Mouse (Mus musculus): ENCODE measurements around the gene Elf5. TPM values are rescaled to one million over a fixed set of nuclear protein-coding genes. Genes with fewer than 3 reads are reported as not detected.
A peak's percentile ranks its signal among the peaks of the same experiment; 100 is the strongest.

The Elf5 gene
- total RNA-seq, 2 experiments from 2014 or later = not detected

DNA sequence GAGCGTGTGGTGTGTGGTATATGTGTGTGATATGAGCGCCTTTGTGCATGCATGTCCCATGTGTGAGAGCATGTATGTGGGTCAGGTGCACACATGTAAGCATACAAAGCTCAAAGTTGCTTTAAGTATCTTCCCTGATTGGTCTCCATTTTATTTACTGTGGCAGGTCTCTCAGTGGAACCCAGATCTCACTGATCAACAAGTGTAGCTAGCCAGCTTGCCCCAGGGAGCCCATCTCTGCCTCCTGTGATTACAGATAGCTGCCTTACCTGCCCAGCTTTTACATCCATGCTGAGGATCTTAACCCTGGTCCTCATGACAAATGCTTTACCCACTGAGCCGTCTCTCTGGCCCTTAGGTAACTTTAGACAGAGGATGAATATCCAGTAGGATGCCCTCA lies 66.8 kb downstream of the Elf5 start:
- no peak for DNase-seq

DNA sequence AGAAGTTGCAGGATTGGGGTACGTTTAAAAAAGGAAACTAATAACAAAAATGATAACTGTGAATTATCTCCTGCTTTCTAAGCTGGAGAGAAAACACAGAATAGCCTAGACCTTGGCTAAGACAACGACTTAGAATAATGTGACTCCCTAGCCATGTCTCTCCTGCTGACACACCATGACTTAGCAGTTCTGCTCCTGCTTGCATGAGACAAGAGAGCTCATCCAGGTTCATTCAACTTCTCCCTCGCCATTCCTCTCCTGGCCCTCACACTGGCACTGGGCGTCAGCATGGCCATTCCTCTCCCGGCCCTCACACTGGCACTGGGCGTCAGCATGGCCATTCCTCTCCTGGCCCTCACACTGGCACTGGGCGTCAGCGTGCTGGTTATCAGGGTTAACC lies 68.8 kb downstream of the Elf5 start:
- DNase-seq = no peak

DNA sequence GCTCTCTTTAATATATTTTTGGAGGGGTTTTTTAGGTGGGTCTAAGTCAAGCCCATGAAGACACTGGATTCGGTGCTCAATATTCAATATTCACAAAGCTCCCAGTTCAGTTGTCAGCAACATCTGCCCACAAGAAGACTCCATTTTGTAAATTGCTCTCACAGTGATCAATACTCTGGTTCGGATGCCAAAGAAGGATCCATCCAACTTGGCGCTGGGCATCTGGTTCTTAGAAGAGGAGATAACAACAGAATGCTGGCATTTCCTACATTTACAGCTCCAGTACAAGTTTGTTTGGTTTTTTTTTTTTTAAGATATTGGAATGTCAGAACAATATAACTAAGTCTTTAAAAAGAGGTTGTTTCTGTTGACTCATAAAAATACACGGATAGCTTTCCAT lies 69.4 kb downstream of the Elf5 start:
- no peak for DNase-seq

DNA sequence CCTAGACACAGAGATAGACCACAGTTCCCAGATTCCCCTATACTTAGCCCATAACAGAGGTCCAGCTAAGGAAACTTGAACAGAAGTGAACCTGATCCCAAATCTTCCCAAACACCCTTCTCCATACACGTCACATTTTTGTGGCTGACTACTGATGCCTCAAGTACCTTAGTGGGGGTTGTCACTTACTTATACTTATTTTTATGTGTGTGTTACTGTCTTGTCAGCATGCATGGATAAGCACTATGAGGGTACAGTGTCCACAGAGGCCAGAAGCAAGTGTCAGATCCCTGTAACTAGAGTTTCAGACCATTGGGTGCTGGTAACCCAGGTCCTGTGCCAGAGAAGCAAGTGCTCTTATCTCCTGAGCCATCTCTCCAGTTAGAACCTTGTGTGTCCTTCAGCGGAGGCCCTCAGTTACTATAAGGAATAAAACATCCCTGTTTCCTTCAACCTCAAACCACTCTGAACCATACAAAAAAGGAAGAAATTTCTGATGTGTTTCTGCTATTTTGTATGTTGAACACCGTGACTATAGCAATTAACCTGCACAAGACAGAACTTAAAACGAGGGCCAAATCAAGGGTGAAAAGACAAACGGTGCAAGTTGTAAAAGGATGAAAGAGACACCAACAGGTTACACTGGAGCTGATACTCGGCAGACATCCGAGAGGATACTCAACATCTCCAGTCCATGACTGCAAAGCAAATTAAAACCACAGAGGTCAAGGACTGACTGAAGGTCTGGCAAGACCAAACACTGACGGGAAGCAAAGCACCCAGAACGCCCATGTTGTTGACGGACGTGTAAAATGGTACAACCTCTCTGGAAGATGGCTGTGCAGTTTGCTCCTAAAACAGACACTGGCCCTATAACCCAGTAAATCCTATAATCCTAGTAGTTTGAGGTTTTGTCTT lies 70.1 kb downstream of the Elf5 start:
- DNase-seq = no peak

DNA sequence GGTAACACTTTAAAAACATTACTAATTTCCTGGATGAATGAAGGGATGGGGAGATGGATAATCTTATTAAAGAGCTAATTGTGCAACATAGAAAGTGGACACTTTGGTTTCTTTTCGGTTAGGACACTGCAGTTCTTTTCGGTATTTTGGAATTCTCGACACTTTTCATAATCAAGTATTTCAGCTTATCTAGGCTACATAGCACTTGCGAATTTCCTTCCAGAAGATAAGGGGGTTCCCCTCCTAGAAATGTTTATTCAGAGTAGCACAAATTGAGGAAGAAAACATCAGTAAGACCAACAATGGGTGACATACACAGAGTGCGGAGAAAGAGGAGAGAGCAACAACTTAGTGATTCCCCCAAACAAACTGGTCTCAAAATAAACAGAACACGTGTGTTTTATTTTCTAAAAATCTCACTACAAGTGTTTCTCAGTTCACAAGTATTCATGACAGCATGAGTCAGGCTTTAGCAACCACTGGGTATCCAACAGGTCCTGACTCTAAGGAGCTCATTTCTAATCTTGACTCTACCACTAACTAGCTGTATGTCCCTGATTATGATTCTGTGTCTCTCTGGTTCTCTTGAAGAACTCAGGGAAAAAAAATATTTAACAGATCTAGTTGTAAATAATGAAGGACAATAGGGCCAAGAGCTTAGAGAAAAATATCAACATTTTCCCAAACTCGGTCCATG lies 71.9 kb downstream of the Elf5 start:
- no peak for DNase-seq

DNA sequence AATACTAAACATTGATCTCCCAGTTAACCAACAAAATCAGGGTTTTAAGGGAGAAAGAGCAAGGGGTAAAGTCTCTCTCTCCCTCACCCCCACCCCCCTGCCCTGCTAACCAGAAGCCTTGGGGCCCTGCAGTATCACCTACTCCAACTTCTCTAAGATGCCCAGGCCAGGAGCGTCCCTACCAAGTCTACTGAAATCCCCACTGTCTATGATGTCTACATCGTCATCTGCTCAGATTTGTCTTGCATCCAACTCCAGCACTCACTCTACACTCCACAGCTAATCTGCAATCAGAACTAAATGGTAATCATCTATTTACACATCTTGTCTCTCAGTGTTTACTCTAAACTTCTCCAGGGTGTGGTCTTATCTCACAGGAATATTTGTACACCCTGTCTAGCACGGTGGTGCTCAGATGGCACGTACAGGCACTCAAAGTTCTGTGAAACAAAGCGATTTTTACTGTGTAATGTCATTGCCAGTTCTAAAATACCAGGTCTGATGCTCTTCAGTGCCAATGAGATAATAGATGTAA lies 72.6 kb downstream of the Elf5 start:
- DNase-seq = no peak

DNA sequence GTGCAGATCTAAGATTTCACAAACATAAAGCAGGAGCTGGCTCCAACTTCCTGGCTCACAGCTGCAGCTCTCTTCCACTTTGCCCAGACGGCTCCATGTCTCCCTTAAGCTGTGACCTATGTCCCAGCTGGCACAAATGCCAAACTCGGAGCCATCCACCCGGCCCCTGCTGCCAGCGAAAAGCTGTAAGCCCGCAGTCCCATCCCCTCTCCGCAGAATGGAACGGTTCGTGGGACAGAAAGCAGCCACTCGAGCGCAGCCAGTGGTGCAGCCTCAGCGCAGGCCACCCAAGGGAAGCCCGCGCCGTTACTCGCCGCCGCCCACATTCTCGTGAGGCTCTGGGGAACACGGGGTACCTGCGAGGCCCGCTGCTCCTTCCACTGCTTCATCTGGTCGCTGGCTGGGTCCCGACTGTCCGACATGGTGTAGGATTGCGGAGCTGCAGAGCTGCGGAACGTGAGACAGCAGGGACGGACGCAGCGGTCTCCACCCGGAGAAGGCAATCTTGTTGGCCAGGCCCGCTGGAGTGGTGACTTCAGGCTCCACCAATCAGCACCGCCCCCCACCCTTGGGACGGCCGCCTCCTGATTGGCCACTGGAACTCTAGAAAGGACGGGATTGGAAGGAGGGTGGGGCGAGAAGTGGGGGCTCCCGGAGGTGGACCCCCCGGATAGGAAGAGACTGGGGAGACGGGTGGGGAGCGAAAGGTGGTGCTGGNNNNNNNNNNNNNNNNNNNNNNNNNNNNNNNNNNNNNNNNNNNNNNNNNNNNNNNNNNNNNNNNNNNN lies 73.3 kb downstream of the Elf5 start, which contains the start of gene Cat:
Cat (minus strand) TSS at position 544 of the 785 bp plus-strand sequence.
- peak; percentile 97 for DNase-seq

DNA sequence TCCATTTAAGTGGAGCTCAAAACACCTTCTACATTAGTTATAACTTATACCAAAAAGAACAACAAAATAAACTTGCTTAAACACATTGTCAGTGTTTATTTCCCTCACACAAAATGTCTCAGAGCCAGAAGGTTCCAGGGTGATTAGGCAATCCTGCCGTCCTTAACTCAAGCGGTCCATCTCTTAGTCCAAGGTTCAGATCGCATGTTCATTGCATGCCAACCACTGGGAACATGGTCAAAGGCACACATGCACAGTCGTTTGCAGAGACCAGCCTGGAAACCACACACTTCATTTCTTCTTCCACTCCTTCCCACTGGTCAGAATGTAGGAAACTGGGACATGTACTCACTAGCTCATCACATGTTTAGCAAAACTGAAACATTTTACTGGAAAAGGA lies 81.0 kb downstream of the Elf5 start:
- DNase-seq = no peak

DNA sequence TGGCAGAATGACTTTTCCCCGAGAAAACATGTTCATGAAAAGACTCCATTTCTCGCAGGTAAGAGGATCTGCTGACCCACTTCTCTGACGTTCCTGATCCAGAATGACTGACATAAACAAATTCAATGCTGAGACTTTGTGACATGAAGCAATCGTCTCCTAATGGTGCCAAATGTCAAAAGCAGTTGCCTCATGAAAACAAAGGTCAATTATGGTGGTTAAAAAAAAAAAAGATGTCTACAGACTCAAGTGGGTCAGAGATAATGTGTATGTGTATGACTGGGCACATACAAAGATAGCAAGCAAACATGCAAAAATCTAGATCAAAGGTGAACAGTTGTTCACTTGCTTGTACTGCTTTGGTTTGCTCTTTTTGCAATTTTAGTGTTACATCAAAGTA lies 82.3 kb downstream of the Elf5 start:
- DNase-seq = no peak

DNA sequence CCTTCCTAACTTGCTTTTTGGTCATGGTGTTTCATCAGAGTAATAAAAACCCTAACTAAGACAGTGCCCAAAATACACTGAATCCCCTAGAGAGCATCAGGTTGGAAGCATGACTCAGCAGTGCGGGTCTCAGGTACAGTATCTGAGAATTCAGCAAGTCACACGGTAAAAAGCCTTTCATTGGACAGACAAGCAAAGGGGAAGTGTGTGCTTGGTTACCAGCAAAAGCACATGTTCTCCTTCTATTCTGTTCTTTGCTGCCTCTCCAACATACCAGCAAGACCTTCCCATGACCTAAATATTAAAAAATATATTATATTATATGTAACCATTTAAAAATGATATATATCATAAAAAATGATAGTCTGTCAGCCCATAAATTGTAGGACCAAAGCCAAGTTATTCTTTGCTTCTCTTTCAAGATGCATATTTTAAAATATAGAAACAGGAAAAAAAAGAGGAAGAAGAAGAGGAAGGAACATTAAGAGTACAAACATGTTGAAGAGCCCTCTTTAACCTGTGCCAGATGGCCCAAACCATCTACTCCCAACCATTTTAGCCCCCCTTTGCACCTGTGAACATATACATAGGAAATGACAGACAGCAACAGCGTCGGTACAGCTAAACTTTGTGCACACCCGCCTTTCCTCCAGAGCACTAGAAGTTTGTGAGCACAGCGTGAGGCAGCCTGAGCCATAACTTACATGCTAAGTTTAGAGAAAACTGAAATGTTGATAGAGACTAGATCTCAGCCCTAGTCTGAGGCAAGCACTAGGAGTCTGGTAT lies 84.3 kb downstream of the Elf5 start:
- no peak for DNase-seq

Other genes with a start within 250 kb of the Elf5 start
- not detected for gene Ehf, start 108.4 kb upstream of the Elf5 start, total RNA-seq (2021)
- gene Cat, start 73.5 kb downstream of the Elf5 start, total RNA-seq (2021) = 100 to 1,000 TPM; 121 to 134 TPM
- 10 to 100 TPM; 23.6 to 25.6 TPM for gene Abtb2, start 154.6 kb downstream of the Elf5 start, total RNA-seq (2021)

All from heart, postnatal 4 days (tissue).